20 mouse cellular contexts compared by ENCODE assay signal in genomic region chr7:27881721-27882120, GRCm38 (mm10). TPM values are rescaled to one million over a fixed set of nuclear protein-coding genes. Genes with fewer than 3 reads are reported as not detected.
DNase-seq lines count a peak whose midpoint lies in the region; ATAC-seq and TF ChIP-seq lines count a peak whose summit lies in the region.
"Had no signal": no experiment of that assay in that cellular context is flagged by ENCODE, and none has a peak within 500 bp of the region (broad histone marks: within the 10 kb centered on the region; RNA-seq: fewer than 3 reads in every experiment).

No protein-coding gene starts in this region.

- peak; percentile 49; the same call in 1 of the 2 replicates for ATAC-seq in heart, postnatal 0 days (ENCODE audit: insufficient read depth, low read depth)
- ATAC-seq in heart, embryonic 11.5 days (replicated peaks; ENCODE audit: insufficient number of reproducible peaks, low FRiP score, low TSS enrichment): no peak
- ATAC-seq in lung, postnatal 0 days: peak; percentile 76
- ATAC-seq: forebrain, embryonic 16.5 days; hindbrain, postnatal 0 days had no signal

- H3K27me3 ChIP-seq in heart, postnatal 0 days (ENCODE audit: control insufficient read depth, insufficient read depth, low read length): no peaks in the 10 kb centered on the region
- H3K27me3 ChIP-seq in heart, embryonic 11.5 days (ENCODE audit: control insufficient read depth, insufficient read depth, low read length): no peaks in the 10 kb centered on the region
- H3K27me3 ChIP-seq in lung, postnatal 0 days (replicated peaks; ENCODE audit: insufficient read depth, low read length): no peaks in the 10 kb centered on the region
- H3K27me3 ChIP-seq: embryonic facial prominence, embryonic 12.5 days; forebrain, embryonic 12.5 days; heart, embryonic 12.5 days; hindbrain, embryonic 13.5 days had no signal

- no peak for TF ChIP-seq POLR2A in lung, adult 2 months (IDR thresholded peaks at IDR 0.05; ENCODE audit: borderline replicate concordance, extremely low read depth, low read depth, low read length)

- H3K9me3 ChIP-seq in heart, postnatal 0 days (replicated peaks; ENCODE audit: control insufficient read depth, low read length): no peaks in the 10 kb centered on the region
- H3K9me3 ChIP-seq in heart, embryonic 11.5 days (replicated peaks; ENCODE audit: control insufficient read depth, low read length): no peaks in the 10 kb centered on the region
- H3K9me3 ChIP-seq in lung, postnatal 0 days (ENCODE audit: low read length): no peaks in the 10 kb centered on the region
- H3K9me3 ChIP-seq: embryonic facial prominence, embryonic 12.5 days; forebrain, embryonic 12.5 days had no signal

- no peaks in the 10 kb centered on the region for H3K4me1 ChIP-seq in heart, postnatal 0 days (ENCODE audit: control insufficient read depth, insufficient read depth)
- no peaks in the 10 kb centered on the region for H3K4me1 ChIP-seq in heart, embryonic 11.5 days (ENCODE audit: control insufficient read depth, insufficient read depth, low read length)
- H3K4me1 ChIP-seq in lung, adult 2 months (ENCODE audit: control insufficient read depth, insufficient read depth, low read length): no peaks in the 10 kb centered on the region
- no peaks in the 10 kb centered on the region for H3K4me1 ChIP-seq in lung, postnatal 0 days (ENCODE audit: insufficient read depth, low read depth, low read length)
- H3K4me1 ChIP-seq: embryonic facial prominence, embryonic 12.5 days; forebrain, embryonic 12.5 days; heart, embryonic 12.5 days; hindbrain, embryonic 13.5 days had no signal

- no peak for TF ChIP-seq EP300 in heart, postnatal 0 days (IDR thresholded peaks at IDR 0.05; ENCODE audit: low read depth)
- peak; percentile 12; the same call in 1 of the 2 replicates for TF ChIP-seq EP300 in lung, postnatal 0 days (IDR thresholded peaks at IDR 0.05)

- H3K4me3 ChIP-seq in heart, postnatal 0 days (ENCODE audit: low read depth, low read length): no peak overlapping the region
- no peak overlapping the region for H3K4me3 ChIP-seq in heart, embryonic 11.5 days (ENCODE audit: low read depth, low read length)
- H3K4me3 ChIP-seq in lung, adult 2 months (replicated peaks; ENCODE audit: extremely low read depth, low read depth, low read length): no peak overlapping the region
- no peak overlapping the region for H3K4me3 ChIP-seq in lung, postnatal 0 days (ENCODE audit: low read depth, low read length)
- H3K4me3 ChIP-seq: embryonic facial prominence, embryonic 12.5 days; forebrain, embryonic 12.5 days; heart, embryonic 12.5 days; hindbrain, embryonic 13.5 days had no signal

- DNase-seq in heart, postnatal 0 days (ENCODE audit: low spot score): peak; percentile 46
- peak; percentile 48 for DNase-seq in lung, adult 2 months
- peak; percentile 61 for DNase-seq in lung, postnatal 0 days (ENCODE audit: low spot score)
- peak; percentile 62 for DNase-seq in lung, postnatal 36 days
- no peak for DNase-seq in thymus, postnatal 0 days (ENCODE audit: low spot score)
- DNase-seq in adrenal gland, adult 8-10 months: no peak
- DNase-seq: adrenal gland, adult 2 months; adrenal gland, postnatal 36 days; cerebellum, adult 11 months; cerebellum, adult 8-10 months; cerebellum, postnatal 14 days; gastrocnemius, postnatal 10 days; kidney, adult 18-20 months had no signal

- peaks cover 41% of the 10 kb centered on the region for H3K36me3 ChIP-seq in heart, postnatal 0 days (replicated peaks; ENCODE audit: control insufficient read depth, insufficient read depth, low read length)
- H3K36me3 ChIP-seq in heart, embryonic 11.5 days (ENCODE audit: control insufficient read depth, insufficient read depth, low read length): peaks cover 17% of the 10 kb centered on the region
- H3K36me3 ChIP-seq in lung, postnatal 0 days (ENCODE audit: insufficient read depth, low read length): peaks cover 13% of the 10 kb centered on the region; the same call in 1 of the 2 replicates

- no peak overlapping the region for H3K9ac ChIP-seq in heart, postnatal 0 days (replicated peaks; ENCODE audit: low read depth, low read length)
- no peak overlapping the region for H3K9ac ChIP-seq in heart, embryonic 11.5 days (ENCODE audit: low read depth, low read length)
- H3K9ac ChIP-seq in lung, postnatal 0 days (replicated peaks; ENCODE audit: low read depth): no peak overlapping the region
- H3K9ac ChIP-seq: embryonic facial prominence, embryonic 12.5 days; forebrain, embryonic 12.5 days; heart, embryonic 12.5 days; hindbrain, embryonic 13.5 days had no signal

- H3K4me2 ChIP-seq in heart, postnatal 0 days (ENCODE audit: low read depth, low read length): no peak overlapping the region
- no peak overlapping the region for H3K4me2 ChIP-seq in heart, embryonic 11.5 days
- H3K4me2 ChIP-seq in lung, postnatal 0 days (replicated peaks; ENCODE audit: low read depth, low read length): no peak overlapping the region
- H3K4me2 ChIP-seq: embryonic facial prominence, embryonic 12.5 days; forebrain, embryonic 12.5 days; heart, embryonic 12.5 days; hindbrain, embryonic 13.5 days had no signal

- no peak for TF ChIP-seq CTCF in heart, postnatal 0 days (IDR thresholded peaks at IDR 0.05; ENCODE audit: low read depth)
- no peak for TF ChIP-seq CTCF in lung, adult 2 months (IDR thresholded peaks at IDR 0.05; ENCODE audit: insufficient read depth, low read length)
- TF ChIP-seq CTCF in lung, postnatal 0 days (IDR thresholded peaks at IDR 0.05): no peak

- 59% methylated on average over 4 of the region's 4 CpGs for WGBS in heart, postnatal 0 days
- WGBS in heart, embryonic 11.5 days (ENCODE audit: insufficient replicate concordance): 88% methylated on average over 4 of the region's 4 CpGs
- 82% methylated on average over 4 of the region's 4 CpGs for WGBS in lung, adult 2 months
- 66% methylated on average over 4 of the region's 4 CpGs for WGBS in lung, postnatal 0 days

- peak overlapping the region; percentile 27 for H3K27ac ChIP-seq in heart, postnatal 0 days (ENCODE audit: low read depth)
- no peak overlapping the region for H3K27ac ChIP-seq in heart, embryonic 11.5 days (ENCODE audit: low read depth, low read length)
- H3K27ac ChIP-seq in lung, postnatal 0 days (ENCODE audit: low read length): no peak overlapping the region
- H3K27ac ChIP-seq: embryonic facial prominence, embryonic 12.5 days; forebrain, embryonic 12.5 days; hindbrain, embryonic 13.5 days; hindbrain, postnatal 0 days had no signal

RNA-seq across cellular contexts. Expression of gene Zfp607a, which starts 24.4 kb away (rescaled TPM):
- 3.9 and 4.5 TPM in 2 replicates for total RNA-seq in heart, postnatal 0 days (2014; rRNA removed; ENCODE audit: low replicate concordance)
- 2.3 and 2.4 TPM in 2 replicates for polyA plus RNA-seq in heart, postnatal 0 days (2015; fragmentation: Nextera tagmentation; extraction: Ambion mirVana)
- polyA plus RNA-seq in heart, embryonic 11.5 days (2014; fragmentation: Nextera tagmentation; extraction: Ambion mirVana): 3.1 and 3.7 TPM in 2 replicates
- 0.72 and 1.7 TPM in 2 replicates for polyA plus RNA-seq in lung, adult 2 months (2012; rRNA removed)
- 2.4 and 2.5 TPM in 2 replicates for polyA plus RNA-seq in lung, postnatal 0 days (2015; fragmentation: Nextera tagmentation; extraction: Ambion mirVana)
- 4.1 and 4.7 TPM in 2 replicates for polyA plus RNA-seq in thymus, postnatal 0 days (2015; fragmentation: Nextera tagmentation; extraction: Ambion mirVana)
- total RNA-seq in adrenal gland, adult 8-10 months (2022): 1 to 10 TPM; 4.5 to 7.7 (median 5.5) TPM

RNA-seq across cellular contexts. Expression of gene Zfp59, which starts 43.3 kb away (rescaled TPM):
- 3.1 and 5.5 TPM in 2 replicates for total RNA-seq in heart, postnatal 0 days (2014; rRNA removed; ENCODE audit: low replicate concordance)
- polyA plus RNA-seq in heart, postnatal 0 days (2015; fragmentation: Nextera tagmentation; extraction: Ambion mirVana): 3.5 and 3.6 TPM in 2 replicates
- 5.5 and 6.5 TPM in 2 replicates for polyA plus RNA-seq in heart, embryonic 11.5 days (2014; fragmentation: Nextera tagmentation; extraction: Ambion mirVana)
- polyA plus RNA-seq in lung, adult 2 months (2012; rRNA removed): 0.54 and 1.1 TPM in 2 replicates
- polyA plus RNA-seq in lung, postnatal 0 days (2015; fragmentation: Nextera tagmentation; extraction: Ambion mirVana): 3.8 and 4.5 TPM in 2 replicates
- 4.3 and 4.7 TPM in 2 replicates for polyA plus RNA-seq in thymus, postnatal 0 days (2015; fragmentation: Nextera tagmentation; extraction: Ambion mirVana)
- total RNA-seq in adrenal gland, adult 8-10 months (2022): 1 to 10 TPM; 3.5 to 5.8 (median 4.2) TPM

RNA-seq across cellular contexts. Expression of gene Zfp974, which starts 47.5 kb away (rescaled TPM):
- total RNA-seq in heart, postnatal 0 days (2014; rRNA removed; ENCODE audit: low replicate concordance): 1.8 TPM in 2 replicates
- polyA plus RNA-seq in heart, postnatal 0 days (2015; fragmentation: Nextera tagmentation; extraction: Ambion mirVana): 4.9 and 5.4 TPM in 2 replicates
- polyA plus RNA-seq in heart, embryonic 11.5 days (2014; fragmentation: Nextera tagmentation; extraction: Ambion mirVana): 7.5 and 8.1 TPM in 2 replicates
- polyA plus RNA-seq in lung, adult 2 months (2012; rRNA removed): 1.2 and 1.7 TPM in 2 replicates
- 5.2 and 5.5 TPM in 2 replicates for polyA plus RNA-seq in lung, postnatal 0 days (2015; fragmentation: Nextera tagmentation; extraction: Ambion mirVana)
- 3.3 and 3.7 TPM in 2 replicates for polyA plus RNA-seq in thymus, postnatal 0 days (2015; fragmentation: Nextera tagmentation; extraction: Ambion mirVana)
- 10 to 100 TPM; 14.2 to 23.9 (median 16.4) TPM for total RNA-seq in adrenal gland, adult 8-10 months (2022)

Comparison
In these comparisons a context has a peak if more than half of its experiments do, and no peak if none do; other contexts are left out.
1. DNase-seq: peak in heart, postnatal 0 days (single experiment), lung, adult 2 months (single experiment), lung, postnatal 0 days (single experiment) and lung, postnatal 36 days (single experiment); none in thymus, postnatal 0 days (single experiment) and adrenal gland, adult 8-10 months (single experiment).